Mouse (Mus musculus): Measurements from ENCODE around the gene Vps54.

DNA sequence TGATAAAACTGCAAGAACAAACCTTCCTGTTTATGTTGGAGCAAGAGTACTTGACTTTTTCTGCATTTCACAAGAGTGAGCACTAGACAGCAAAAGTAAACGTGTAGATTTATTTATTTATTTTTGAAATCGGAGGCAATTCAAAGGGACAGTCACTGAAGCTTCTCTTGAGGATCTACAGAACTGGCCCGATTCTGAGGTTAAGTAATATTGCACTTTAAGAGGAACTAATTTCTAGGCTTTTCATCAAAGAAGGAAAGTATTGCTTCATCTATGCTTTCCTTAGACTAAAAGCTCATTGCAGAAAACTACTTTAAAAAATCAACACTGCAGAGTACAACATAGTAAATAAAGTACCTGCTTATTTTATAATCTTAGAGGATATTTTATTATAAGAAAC is 82.5 kb downstream of the Vps54 start:
- no peak for TF ChIP-seq TAL1 (IDR thresholded peaks at IDR 0.05; ENCODE audit: low read length)
- TF ChIP-seq GATA1 (IDR thresholded peaks at IDR 0.05; ENCODE audit: low read length): no peak

All from erythroblast, embryonic 14.5 days (primary cell).